Mouse (Mus musculus): ENCODE results near the gene Gm36079. TPM values are rescaled to one million over a fixed set of nuclear protein-coding genes. Genes with fewer than 3 reads are reported as not detected.
"Not testable (repeated sequence)": the region's sequence is repeated elsewhere in the genome, so short reads cannot be mapped to it uniquely, and the experiment has no call there.

Gm36079 gene
- total RNA-seq, 2 experiments from 2014 or later: not detected

GRCm38 (mm10) chr13:120027368-120027767, 557 bp upstream of the Gm36079 start:
- H3K27ac ChIP-seq; intact Hi-C loops (cut with DNase I); DNase-seq (ENCODE audit: extremely low spot score in 1 of 2, low spot score in 2 of 2); H3K4me3 ChIP-seq: not testable (repeated sequence)

- intact Hi-C loops (cut with DNase I); H3K27ac ChIP-seq; H3K4me3 ChIP-seq; DNase-seq (ENCODE audit: extremely low spot score in 1 of 2, low spot score in 2 of 2): not testable (repeated sequence)
Observed at GRCm38 (mm10) chr13:120026373-120026772, 438 bp downstream of the Gm36079 start.

GRCm38 (mm10) chr13:120025576-120025975, 1.2 kb downstream of the Gm36079 start:
- H3K4me3 ChIP-seq; H3K27ac ChIP-seq; intact Hi-C loops (cut with DNase I): not testable (repeated sequence)
- DNase-seq (ENCODE audit: extremely low spot score in 1 of 2, low spot score in 2 of 2): peak; percentile 14 to 16

GRCm38 (mm10) chr13:120025004-120025403, 1.8 kb downstream of the Gm36079 start:
- H3K4me3 ChIP-seq; DNase-seq (ENCODE audit: extremely low spot score in 1 of 2, low spot score in 2 of 2); H3K27ac ChIP-seq; intact Hi-C loops (cut with DNase I): not testable (repeated sequence)

GRCm38 (mm10) chr13:120024581-120024980, 2.2 kb downstream of the Gm36079 start:
- intact Hi-C loops (cut with DNase I); H3K27ac ChIP-seq; H3K4me3 ChIP-seq; DNase-seq (ENCODE audit: extremely low spot score in 1 of 2, low spot score in 2 of 2): not testable (repeated sequence)

GRCm38 (mm10) chr13:120021477-120021876, 5.3 kb downstream of the Gm36079 start:
- H3K4me3 ChIP-seq; H3K27ac ChIP-seq; DNase-seq (ENCODE audit: extremely low spot score in 1 of 2, low spot score in 2 of 2); intact Hi-C loops (cut with DNase I): not testable (repeated sequence)
- TF ChIP-seq CTCF (IDR thresholded peaks at IDR 0.05): peak; percentile 13

- intact Hi-C loops (cut with DNase I); H3K27ac ChIP-seq; H3K4me3 ChIP-seq; DNase-seq (ENCODE audit: extremely low spot score in 1 of 2, low spot score in 2 of 2): not testable (repeated sequence)
Observed at GRCm38 (mm10) chr13:120015348-120016007, 11.3 kb downstream of the Gm36079 start.

- H3K27ac ChIP-seq; intact Hi-C loops (cut with DNase I); H3K4me3 ChIP-seq; DNase-seq (ENCODE audit: extremely low spot score in 1 of 2, low spot score in 2 of 2): not testable (repeated sequence)
Observed at GRCm38 (mm10) chr13:120013962-120014361, 12.8 kb downstream of the Gm36079 start.

- intact Hi-C loops (cut with DNase I): not testable (repeated sequence)
Observed at GRCm38 (mm10) chr13:120013544-120013943, 13.3 kb downstream of the Gm36079 start.

GRCm38 (mm10) chr13:120010068-120010467, 16.7 kb downstream of the Gm36079 start:
- intact Hi-C loops (cut with DNase I); DNase-seq (ENCODE audit: extremely low spot score in 1 of 2, low spot score in 2 of 2): not testable (repeated sequence)

More at GRCm38 (mm10) chr13:120013544-120013943, 13.3 kb downstream of the Gm36079 start:
- not testable (repeated sequence) for DNase-seq (ENCODE audit: extremely low spot score in 1 of 2, low spot score in 2 of 2); H3K27ac ChIP-seq; H3K4me3 ChIP-seq

GRCm38 (mm10) chr13:119999215-119999614, 27.6 kb downstream of the Gm36079 start:
- intact Hi-C loops (cut with DNase I); H3K4me3 ChIP-seq; H3K27ac ChIP-seq; DNase-seq (ENCODE audit: extremely low spot score in 1 of 2, low spot score in 2 of 2): not testable (repeated sequence)

More at GRCm38 (mm10) chr13:120010068-120010467, 16.7 kb downstream of the Gm36079 start:
- not testable (repeated sequence) for H3K4me3 ChIP-seq, H3K27ac ChIP-seq

GRCm38 (mm10) chr13:119998442-119999086, 28.2 kb downstream of the Gm36079 start:
- DNase-seq (ENCODE audit: extremely low spot score in 1 of 2, low spot score in 2 of 2); H3K4me3 ChIP-seq; intact Hi-C loops (cut with DNase I); H3K27ac ChIP-seq: not testable (repeated sequence)

GRCm38 (mm10) chr13:119991917-119992496, 34.8 kb downstream of the Gm36079 start:
- H3K4me3 ChIP-seq; DNase-seq (ENCODE audit: extremely low spot score in 1 of 2, low spot score in 2 of 2); H3K27ac ChIP-seq; intact Hi-C loops (cut with DNase I): not testable (repeated sequence)

- H3K27ac ChIP-seq; DNase-seq (ENCODE audit: extremely low spot score in 1 of 2, low spot score in 2 of 2); intact Hi-C loops (cut with DNase I); H3K4me3 ChIP-seq: not testable (repeated sequence)
Observed at GRCm38 (mm10) chr13:119991264-119991663, 35.5 kb downstream of the Gm36079 start.
